Mouse (Mus musculus) gastrocnemius, postnatal 14 days (tissue): ENCODE results near the gene Pdzrn3. TPM values are rescaled to one million over a fixed set of nuclear protein-coding genes. Genes with fewer than 3 reads are reported as not detected.

Source experiments
- DNase-seq: peaks from one replicate; pipeline ENCODE4 v3.0.0; 2021; ENCODE audit warnings: mixed read lengths
- intact Hi-C: fragments of 180-260 bp; cut with DNase I; formaldehyde crosslinking; loops from one replicate; pipeline ENCODE4 v1.15.1; 2025; ENCODE audit warnings: low total_unique reads
- total RNA-seq, 2 experiments: library from RNA; stranded (reverse); gene quantifications; 2 replicates each; pipeline ENCODE4 v1.2.3; 2021

Gene Pdzrn3
- total RNA-seq, 2 experiments from 2014 or later: 29.1 to 33.5 TPM

DNA sequence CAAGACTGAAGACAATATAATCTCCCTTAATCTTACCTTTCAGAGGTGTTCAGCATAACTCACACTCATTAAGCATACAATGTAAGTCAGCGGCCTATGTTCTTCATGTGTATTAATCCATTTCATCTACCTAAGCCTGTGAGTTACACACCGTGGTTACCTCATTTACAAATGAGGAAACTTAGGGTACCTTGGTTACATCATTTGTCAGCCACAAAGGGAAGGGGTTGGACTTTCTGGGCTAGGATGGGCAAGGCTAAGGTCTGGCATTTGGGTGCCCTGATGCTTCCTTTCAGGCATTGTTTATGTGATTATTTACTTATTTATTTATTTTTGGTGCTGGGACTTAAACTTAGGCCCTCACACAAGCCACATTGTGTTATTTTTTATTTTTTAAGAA, 78.3 kb downstream of the Pdzrn3 start:
- DNase-seq: no peak
- intact Hi-C loops: no loop called here

DNA sequence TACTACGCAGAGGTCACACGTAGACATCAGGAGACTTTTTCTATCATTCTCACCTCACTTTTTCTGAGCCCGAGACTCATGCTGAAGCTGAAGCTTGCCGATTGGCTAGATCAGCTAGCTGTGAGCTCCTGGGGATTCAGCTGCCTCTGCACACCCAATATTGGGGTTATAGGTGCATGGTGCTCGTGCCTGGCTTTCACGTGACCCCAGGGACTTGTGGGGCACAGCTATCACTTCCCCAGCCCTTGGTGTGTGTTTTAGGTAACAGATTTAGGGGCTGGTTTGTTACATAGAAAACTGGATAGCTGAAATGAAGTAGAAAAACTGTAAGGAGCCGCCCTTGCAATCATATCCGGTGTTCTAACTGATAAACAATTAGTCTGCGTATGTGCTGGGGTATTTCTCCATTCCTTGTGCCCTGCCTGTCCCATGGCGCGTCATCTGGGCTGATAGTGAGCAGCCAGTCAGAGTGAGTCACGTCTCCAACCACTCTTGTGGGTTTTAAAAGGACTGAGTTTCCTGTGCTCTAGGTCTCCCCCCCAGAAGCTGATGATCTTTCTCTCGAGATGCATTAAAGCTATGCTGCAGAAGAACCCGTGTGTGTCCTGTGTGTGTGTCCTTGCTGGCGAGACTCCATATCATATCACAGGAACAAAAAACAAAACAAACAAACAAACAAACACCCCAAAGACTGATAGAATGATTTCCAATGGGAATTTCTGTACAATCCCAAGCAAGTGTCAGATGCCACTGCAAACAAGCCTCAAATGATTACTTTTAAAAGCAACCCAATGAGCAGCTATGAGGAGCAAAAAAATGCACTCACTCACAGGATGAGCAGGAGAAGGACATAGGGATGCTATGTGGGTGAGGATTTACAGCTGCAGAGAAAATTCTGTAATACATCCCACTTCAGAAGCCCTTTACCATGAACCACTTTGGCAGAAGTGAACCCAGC, 79.9 kb downstream of the Pdzrn3 start:
- no peak for DNase-seq
- intact Hi-C loops: no loop called here

DNA sequence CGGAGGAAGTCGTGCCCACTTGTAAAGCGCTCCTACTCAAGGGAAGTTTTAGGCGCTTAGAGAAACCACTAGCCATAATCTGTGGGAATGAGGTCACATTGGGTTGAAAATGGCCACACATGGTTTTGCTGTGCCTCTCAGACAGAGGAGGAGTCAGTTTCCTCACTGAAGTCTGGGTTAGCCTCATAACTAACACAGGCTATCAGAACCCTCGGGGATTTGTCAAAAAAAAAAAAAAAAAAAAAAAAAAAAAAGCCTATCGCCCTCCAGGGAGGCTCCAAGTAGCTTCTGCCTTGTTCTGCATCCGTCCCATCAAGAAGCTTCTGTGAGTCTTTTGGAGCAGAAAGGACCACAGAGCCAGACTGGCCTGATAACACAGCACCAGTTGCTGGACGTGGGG, 80.7 kb downstream of the Pdzrn3 start:
- no peak for DNase-seq
- intact Hi-C loops: no loop called here

DNA sequence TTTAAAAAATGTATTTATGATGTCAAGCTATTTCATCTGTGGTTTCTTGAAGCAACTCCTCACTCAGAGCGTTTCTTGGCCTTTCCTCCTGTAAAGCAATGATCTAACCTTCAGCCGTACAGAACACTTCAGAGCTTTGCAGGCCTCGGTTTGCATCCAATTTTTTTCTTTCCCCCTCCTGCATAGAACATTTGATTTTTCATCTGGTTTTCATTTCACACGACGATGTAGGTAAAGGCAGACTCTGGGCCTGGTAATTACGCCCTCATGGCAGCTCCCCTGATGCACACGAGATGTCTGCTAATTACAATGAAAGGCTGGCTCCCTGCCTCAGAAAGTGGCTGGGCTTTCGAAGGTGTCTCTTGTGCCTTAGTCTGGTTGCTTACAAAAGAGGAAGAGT, 81.4 kb downstream of the Pdzrn3 start:
- intact Hi-C loops: no loop called here
- DNase-seq: no peak

DNA sequence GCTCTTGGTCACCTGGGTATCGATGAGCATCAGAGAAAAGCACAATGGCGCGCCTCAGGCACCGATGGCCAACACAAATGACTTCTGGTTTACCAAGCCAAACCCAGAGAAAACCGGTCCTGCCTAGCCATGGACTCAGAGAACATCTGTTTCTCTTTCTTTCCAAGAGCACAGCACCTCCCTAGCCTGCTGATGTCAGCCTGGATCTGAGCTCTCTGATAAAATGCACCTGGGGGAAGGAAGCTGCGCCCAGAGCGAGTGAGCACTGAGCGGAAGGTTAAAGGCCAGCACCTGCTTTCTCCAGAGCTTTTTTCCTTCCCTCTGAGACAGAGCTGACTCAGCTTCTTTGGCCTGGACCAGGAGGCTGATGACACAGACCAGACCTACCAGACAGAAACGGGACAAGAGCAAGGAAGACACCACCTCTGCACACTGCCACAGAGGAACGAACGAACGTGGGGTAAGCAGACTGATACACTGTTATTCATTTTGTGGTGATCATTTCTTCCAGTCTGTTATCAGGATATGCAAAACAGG, 84.6 kb downstream of the Pdzrn3 start:
- intact Hi-C loops: no loop called here
- peak; percentile 17 for DNase-seq

DNA sequence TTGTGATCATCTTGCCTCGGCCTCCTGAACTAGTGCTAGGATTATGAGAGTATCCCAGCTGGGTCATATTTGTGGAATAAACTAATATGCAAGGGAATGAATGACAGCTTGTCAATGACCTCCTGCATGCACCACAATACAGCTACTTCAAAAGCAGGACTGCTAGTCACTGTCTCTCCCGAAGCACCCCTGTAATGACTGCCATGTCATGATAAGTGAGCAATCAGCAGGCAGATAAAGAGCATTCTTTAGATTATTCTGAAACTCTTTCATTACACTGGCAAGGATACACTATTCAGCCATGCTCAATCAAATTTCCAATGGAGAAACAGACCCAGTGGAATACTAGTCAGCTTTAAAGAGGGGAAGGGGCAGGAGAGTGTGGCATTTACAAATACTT, 85.8 kb downstream of the Pdzrn3 start:
- intact Hi-C loops: no loop called here
- no peak for DNase-seq

DNA sequence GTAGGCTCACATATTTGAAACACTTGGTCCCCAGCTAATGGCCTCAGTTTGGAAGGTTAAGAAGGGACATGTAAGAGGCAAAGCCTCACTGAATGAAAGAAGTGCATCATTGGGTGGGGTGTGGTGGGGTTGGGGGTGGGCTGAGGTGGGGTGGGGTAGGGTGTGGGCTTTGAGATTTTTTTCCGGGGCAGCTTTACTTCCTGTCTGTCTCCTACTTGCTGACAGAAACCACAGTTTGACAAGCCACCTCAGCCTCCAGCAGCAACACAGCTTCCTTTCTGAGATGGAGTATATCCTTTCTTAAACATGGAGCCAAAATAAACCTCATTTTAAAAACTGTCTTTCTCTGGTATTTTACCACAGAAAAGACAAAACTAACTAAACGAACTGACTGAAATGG, 87.5 kb downstream of the Pdzrn3 start:
- DNase-seq: no peak
- intact Hi-C loops: no loop called here

- intact Hi-C loops: no loop called here
- no peak for DNase-seq
Measured at GRCm38 (mm10) chr6:101289428-101289827, 88.3 kb downstream of the Pdzrn3 start.

DNA sequence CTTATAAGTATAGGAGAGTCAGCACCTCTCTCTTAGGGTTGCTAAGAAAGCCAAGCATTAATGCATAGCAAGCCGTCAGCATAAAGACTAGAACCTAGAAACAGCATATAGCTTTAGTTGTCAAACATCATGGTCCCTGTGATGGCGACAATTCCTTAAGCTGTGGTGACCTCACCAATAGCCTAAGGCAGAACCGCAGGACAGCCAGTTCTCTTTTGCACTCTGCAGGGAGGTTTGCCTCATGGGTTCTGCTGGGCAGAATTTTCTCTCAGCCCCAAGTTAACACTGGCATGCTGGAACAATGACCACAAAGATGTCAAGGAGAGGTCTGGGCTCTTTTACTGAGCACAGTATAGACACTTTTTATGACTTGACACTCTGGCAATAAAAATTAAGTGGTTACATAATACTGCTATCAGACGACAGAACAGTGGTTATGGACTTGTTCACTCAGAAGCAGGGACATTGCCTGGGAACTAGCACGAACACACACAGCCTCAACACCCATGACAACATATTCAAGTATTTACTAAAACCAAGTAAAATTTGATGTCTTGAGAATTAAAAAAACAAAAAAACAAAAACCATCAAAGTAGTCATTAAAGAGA, 90.0 kb downstream of the Pdzrn3 start:
- DNase-seq: no peak
- intact Hi-C loops: no loop called here

DNA sequence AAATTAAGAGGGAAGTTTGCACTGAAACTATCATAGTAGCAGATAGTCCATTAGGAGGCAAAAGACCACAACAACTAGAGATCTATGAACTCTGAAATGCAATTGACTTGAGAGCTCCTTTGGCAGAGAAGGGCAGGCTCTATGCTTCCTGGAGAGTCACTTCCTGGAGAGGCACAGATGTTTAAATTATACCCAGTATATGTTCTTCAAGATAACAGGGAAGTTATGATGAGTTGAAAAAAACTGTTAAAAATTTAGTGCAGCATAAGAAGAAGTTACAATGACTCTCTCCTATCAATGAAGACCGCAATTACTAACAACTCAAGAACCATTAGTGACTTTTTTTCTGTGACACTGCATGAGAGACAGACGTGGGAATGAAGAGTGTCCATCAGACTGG, 90.6 kb downstream of the Pdzrn3 start:
- intact Hi-C loops: no loop called here
- no peak for DNase-seq

DNA sequence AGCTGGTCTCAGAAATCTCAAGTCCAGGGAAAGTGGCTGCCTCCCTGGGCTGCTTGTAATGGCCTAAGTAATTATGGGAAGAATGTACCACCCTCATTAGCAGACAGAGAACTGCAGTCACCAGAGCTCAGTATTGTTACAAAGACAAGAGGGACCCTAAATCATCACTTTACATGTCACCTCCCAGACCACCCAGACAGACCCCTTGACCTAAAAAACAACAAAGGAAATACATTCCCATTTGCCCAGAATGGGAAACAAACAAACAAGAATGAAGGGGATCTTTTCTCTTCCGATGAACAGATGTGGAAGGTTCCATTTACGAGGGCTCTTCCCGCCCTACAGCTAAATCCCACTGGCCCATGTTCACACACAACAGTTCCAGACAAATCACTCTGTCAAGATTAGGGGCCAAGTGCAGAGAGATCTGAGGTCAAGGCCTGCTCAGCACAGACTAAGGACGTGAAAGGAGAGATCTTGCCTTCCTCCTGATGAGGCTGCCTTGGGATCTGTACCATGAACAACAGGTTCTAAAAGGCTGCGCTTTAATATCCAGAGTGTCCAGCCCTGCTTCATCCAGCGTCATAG, 93.2 kb downstream of the Pdzrn3 start:
- no peak for DNase-seq
- intact Hi-C loops: no loop called here

- intact Hi-C loops: no loop called here
- DNase-seq: no peak
Measured at GRCm38 (mm10) chr6:101283891-101284290, 93.8 kb downstream of the Pdzrn3 start.

GRCm38 (mm10) chr6:101281644-101282043, 96.1 kb downstream of the Pdzrn3 start:
- intact Hi-C loops: no loop called here

DNA sequence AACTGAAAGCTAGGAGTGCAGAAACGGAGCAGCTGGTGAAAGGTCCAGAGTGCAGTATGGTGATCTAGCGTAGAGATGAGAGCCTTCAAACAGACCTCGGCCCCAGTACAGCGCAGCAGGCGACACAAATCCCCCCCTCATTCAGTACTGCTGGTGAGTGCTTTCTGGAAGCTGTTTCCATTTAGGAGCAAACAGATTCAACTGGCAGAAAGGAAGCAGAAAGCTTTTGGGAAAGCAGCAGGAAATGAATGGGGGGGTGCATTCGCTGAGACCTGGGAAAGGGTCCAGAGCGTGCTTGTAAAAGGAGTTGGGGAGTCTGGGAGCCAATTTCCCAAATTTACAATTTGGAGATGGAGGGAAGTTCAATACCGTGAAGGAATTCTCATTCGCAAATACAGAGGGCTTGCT, 96.9 kb downstream of the Pdzrn3 start:
- DNase-seq: peak; percentile 26
- intact Hi-C loops: no loop called here

More at GRCm38 (mm10) chr6:101281644-101282043, 96.1 kb downstream of the Pdzrn3 start:
- no peak for DNase-seq

DNA sequence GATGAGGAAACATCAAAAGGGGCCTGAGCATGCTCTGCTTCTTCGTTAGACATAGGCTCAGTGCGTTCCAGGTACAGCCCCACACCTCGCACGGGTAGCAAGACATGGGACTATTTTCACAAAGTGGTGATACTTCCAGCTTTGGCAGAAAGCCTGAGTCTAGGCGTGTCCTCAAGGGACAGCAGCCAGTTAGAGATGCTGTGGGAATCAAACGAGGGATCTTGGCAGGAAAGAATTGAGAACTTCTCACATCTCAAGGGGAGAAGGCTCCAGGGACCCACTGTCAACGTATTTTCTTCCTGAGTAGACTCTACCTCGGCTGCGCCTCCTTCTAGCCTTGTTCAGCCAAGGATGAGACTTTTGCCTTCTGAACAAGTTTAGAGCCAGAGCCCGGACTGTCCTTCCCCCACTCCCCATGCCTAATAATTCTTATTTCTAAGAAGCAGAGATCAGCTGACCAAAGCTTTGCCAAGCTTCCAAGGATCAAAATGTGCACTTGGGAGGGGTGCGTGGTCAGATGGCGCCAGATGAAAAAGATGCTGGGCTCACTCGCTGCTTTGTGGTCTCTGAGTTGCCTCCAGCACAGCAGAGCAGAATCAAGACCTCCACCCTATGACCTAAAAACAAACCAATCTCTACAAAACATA, 99.3 kb downstream of the Pdzrn3 start:
- DNase-seq: peak; percentile 32
- intact Hi-C loops: no loop called here

DNA sequence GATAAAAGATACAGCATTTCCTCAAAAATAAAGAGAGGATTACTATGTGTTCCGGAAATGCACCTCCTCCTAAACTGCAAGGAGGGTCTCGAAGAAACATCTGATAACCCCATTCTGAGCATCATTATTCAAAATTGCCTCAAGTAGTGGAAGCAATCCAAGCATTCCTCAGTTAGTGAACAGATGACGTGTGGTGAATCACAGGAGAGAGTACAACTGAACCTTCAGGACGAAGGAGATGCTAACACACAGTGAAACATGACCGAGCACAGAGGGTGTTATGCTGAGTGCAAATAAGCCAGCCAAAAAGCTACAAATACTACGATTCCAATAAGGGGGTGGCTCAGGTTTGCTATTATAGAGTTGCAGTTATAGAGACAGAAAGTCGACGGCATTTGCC, 101.4 kb downstream of the Pdzrn3 start:
- intact Hi-C loops: no loop called here
- no peak for DNase-seq

DNA sequence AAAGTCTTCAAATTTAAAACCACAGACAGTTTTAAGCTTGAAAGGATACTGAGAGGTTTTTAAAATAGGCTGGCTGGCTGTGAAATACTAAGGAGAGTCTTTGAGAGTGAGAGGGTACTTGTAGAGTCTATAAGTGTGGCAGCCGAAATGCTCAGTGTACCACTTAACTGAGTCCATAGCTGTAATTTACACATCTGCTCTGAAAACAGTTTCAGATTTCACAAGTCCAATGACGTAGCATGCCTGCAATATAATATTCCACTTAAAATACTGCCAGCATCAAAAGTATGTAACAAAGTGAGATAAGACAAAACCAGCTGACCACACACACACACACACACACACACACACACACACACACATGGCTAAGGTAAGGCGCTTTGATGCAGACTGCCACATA, 101.9 kb downstream of the Pdzrn3 start:
- DNase-seq: no peak
- intact Hi-C loops: no loop called here

DNA sequence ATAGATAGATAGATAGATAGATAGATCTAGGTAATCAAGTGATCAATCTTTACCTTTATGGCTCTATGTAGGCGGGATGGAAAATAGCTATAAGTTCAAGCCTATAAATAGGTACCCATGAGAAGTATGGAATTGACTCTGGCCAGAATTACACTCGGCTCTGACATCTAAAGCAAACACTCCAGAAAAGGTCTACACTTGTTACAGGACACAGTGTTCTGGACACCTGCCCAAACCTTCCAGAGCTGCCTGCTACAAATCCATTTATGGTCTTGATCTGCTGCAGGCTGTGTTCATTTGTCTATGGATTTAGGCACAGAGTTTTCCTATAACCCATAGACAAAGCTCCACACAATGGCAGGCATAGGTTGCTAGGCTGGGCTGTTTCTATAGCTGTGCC, 102.9 kb downstream of the Pdzrn3 start:
- intact Hi-C loops: no loop called here
- no peak for DNase-seq

- intact Hi-C loops: no loop called here
- DNase-seq: no peak
Measured at GRCm38 (mm10) chr6:101272256-101272655, 105.4 kb downstream of the Pdzrn3 start.
